ENCODE assay signal across 18 mouse cellular contexts in genomic region chr2:124948263-124948781, GRCm38 (mm10).
A peak's percentile ranks its signal among the peaks of the same experiment; 100 is the strongest.
DNase-seq lines count a peak whose midpoint lies in the region; ATAC-seq and TF ChIP-seq lines count a peak whose summit lies in the region.
"Had no signal": no experiment of that assay in that cellular context is flagged by ENCODE, and none has a peak within 500 bp of the region (broad histone marks: within the 10 kb centered on the region; RNA-seq: fewer than 3 reads in every experiment).

No protein-coding gene starts in this region.

- peak overlapping the region; percentile 46; the same call in 1 of the 2 replicates for H3K27ac ChIP-seq in hindbrain, embryonic 10.5 days
- H3K27ac ChIP-seq in hindbrain, postnatal 0 days, result no peak overlapping the region
- peak overlapping the region; percentile 46; the same call in 1 of the 2 replicates for H3K27ac ChIP-seq in midbrain, embryonic 12.5 days (replicated peaks)
- no peak overlapping the region for H3K27ac ChIP-seq in midbrain, postnatal 0 days (ENCODE audit: low read depth, low read length)
- peak overlapping the region; percentile 26; the same call in 1 of the 2 replicates for H3K27ac ChIP-seq in hindbrain, embryonic 12.5 days
- H3K27ac ChIP-seq: forebrain, embryonic 15.5 days; heart, embryonic 15.5 days; stomach, postnatal 0 days had no signal

- H3K27me3 ChIP-seq in hindbrain, embryonic 10.5 days (ENCODE audit: insufficient read depth, poor library complexity, severe bottlenecking), result 0 out of 2 replicates have a peak, but pooled peaks cover 7% of the 10 kb centered on the region
- no peaks in the 10 kb centered on the region for H3K27me3 ChIP-seq in hindbrain, postnatal 0 days (ENCODE audit: insufficient read depth, low read length)
- peaks cover 36% of the 10 kb centered on the region for H3K27me3 ChIP-seq in midbrain, embryonic 12.5 days
- no peaks in the 10 kb centered on the region for H3K27me3 ChIP-seq in midbrain, postnatal 0 days (ENCODE audit: insufficient read depth, low read length)
- no peaks in the 10 kb centered on the region for H3K27me3 ChIP-seq in hindbrain, embryonic 12.5 days
- H3K27me3 ChIP-seq: forebrain, embryonic 15.5 days; heart, embryonic 15.5 days had no signal

- no peaks in the 10 kb centered on the region for H3K9me3 ChIP-seq in hindbrain, embryonic 10.5 days
- no peaks in the 10 kb centered on the region for H3K9me3 ChIP-seq in hindbrain, postnatal 0 days (ENCODE audit: low read length)
- H3K9me3 ChIP-seq in midbrain, embryonic 12.5 days, result no peaks in the 10 kb centered on the region
- H3K9me3 ChIP-seq in midbrain, postnatal 0 days (ENCODE audit: low read length), result no peaks in the 10 kb centered on the region
- no peaks in the 10 kb centered on the region for H3K9me3 ChIP-seq in hindbrain, embryonic 12.5 days (replicated peaks)
- H3K9me3 ChIP-seq: forebrain, embryonic 15.5 days; heart, embryonic 15.5 days had no signal

- H3K36me3 ChIP-seq in hindbrain, embryonic 10.5 days, result no peaks in the 10 kb centered on the region
- no peaks in the 10 kb centered on the region for H3K36me3 ChIP-seq in hindbrain, postnatal 0 days (ENCODE audit: insufficient read depth, low read length)
- H3K36me3 ChIP-seq in midbrain, embryonic 12.5 days, result no peaks in the 10 kb centered on the region
- H3K36me3 ChIP-seq in midbrain, postnatal 0 days (ENCODE audit: insufficient read depth, low read length), result no peaks in the 10 kb centered on the region
- H3K36me3 ChIP-seq in hindbrain, embryonic 12.5 days, result no peaks in the 10 kb centered on the region
- H3K36me3 ChIP-seq: forebrain, embryonic 15.5 days; heart, embryonic 15.5 days had no signal

- no peak overlapping the region for H3K9ac ChIP-seq in hindbrain, postnatal 0 days (replicated peaks; ENCODE audit: low read length)
- no peak overlapping the region for H3K9ac ChIP-seq in midbrain, embryonic 12.5 days (replicated peaks)
- H3K9ac ChIP-seq in midbrain, postnatal 0 days (replicated peaks; ENCODE audit: low read length, poor library complexity, severe bottlenecking), result no peak overlapping the region
- H3K9ac ChIP-seq in hindbrain, embryonic 12.5 days, result no peak overlapping the region
- H3K9ac ChIP-seq: forebrain, embryonic 15.5 days; heart, embryonic 15.5 days had no signal

- 38% methylated on average over 2 of the region's 2 CpGs for WGBS in hindbrain, embryonic 10.5 days
- 18% methylated on average over 2 of the region's 2 CpGs for WGBS in hindbrain, postnatal 0 days
- 55% methylated on average over 2 of the region's 2 CpGs for WGBS in midbrain, embryonic 12.5 days
- WGBS in midbrain, postnatal 0 days, result 45% methylated on average over 2 of the region's 2 CpGs
- whole genome bisulfite sequencing in hindbrain, embryonic 12.5 days, result 15% methylated on average over 2 of the region's 2 CpGs

- peak; percentile 8 for DNase-seq in hindbrain, embryonic 10.5 days (ENCODE audit: low spot score)
- DNase-seq in hindbrain, postnatal 0 days (ENCODE audit: low spot score), result no peak
- DNase-seq in kidney, postnatal 10 days, result peak; percentile 21
- no peak for DNase-seq in kidney, postnatal 25 days
- no peak for DNase-seq in midbrain, postnatal 0 days (ENCODE audit: low spot score)
- no peak for DNase-seq in thymus, postnatal 36 days
- DNase-seq: adrenal gland, adult 2 months; cerebellum, adult 11 months; cerebellum, adult 9-11 months; heart, postnatal 36 days; layer of hippocampus, postnatal 36 days; right cerebral cortex, postnatal 14 days; thymus, adult 2 months had no signal

- H3K4me1 ChIP-seq in hindbrain, embryonic 10.5 days (replicated peaks), result peaks cover 28% of the 10 kb centered on the region
- H3K4me1 ChIP-seq in hindbrain, postnatal 0 days (ENCODE audit: insufficient read depth, low read length), result no peaks in the 10 kb centered on the region
- peaks cover 9% of the 10 kb centered on the region; the same call in 1 of the 2 replicates for H3K4me1 ChIP-seq in midbrain, embryonic 12.5 days
- no peaks in the 10 kb centered on the region for H3K4me1 ChIP-seq in midbrain, postnatal 0 days (ENCODE audit: insufficient read depth, low read length)
- peaks cover 13% of the 10 kb centered on the region for H3K4me1 ChIP-seq in hindbrain, embryonic 12.5 days
- H3K4me1 ChIP-seq: forebrain, embryonic 15.5 days; heart, embryonic 15.5 days had no signal

- H3K4me3 ChIP-seq in hindbrain, embryonic 10.5 days, result no peak overlapping the region
- H3K4me3 ChIP-seq in hindbrain, postnatal 0 days (ENCODE audit: low read length), result no peak overlapping the region
- H3K4me3 ChIP-seq in midbrain, embryonic 12.5 days, result no peak overlapping the region
- no peak overlapping the region for H3K4me3 ChIP-seq in midbrain, postnatal 0 days (ENCODE audit: low read depth, low read length)
- no peak overlapping the region for H3K4me3 ChIP-seq in hindbrain, embryonic 12.5 days
- H3K4me3 ChIP-seq: forebrain, embryonic 15.5 days; heart, embryonic 15.5 days had no signal

- no peak for TF ChIP-seq CTCF in hindbrain, postnatal 0 days (IDR thresholded peaks at IDR 0.05; ENCODE audit: low read depth)
- no peak for TF ChIP-seq CTCF in midbrain, postnatal 0 days (IDR thresholded peaks at IDR 0.05)

- H3K4me2 ChIP-seq in hindbrain, postnatal 0 days (ENCODE audit: low read depth, low read length), result no peak overlapping the region
- H3K4me2 ChIP-seq in midbrain, embryonic 12.5 days (replicated peaks), result no peak overlapping the region
- no peak overlapping the region for H3K4me2 ChIP-seq in midbrain, postnatal 0 days (ENCODE audit: low read depth, low read length, poor library complexity, severe bottlenecking)
- H3K4me2 ChIP-seq in hindbrain, embryonic 12.5 days (replicated peaks), result no peak overlapping the region
- H3K4me2 ChIP-seq: forebrain, embryonic 15.5 days; heart, embryonic 15.5 days had no signal

- no peak for ATAC-seq in hindbrain, postnatal 0 days
- ATAC-seq in midbrain, embryonic 12.5 days (ENCODE audit: low FRiP score, low read depth), result no peak
- no peak for ATAC-seq in midbrain, postnatal 0 days (ENCODE audit: low FRiP score)
- ATAC-seq in hindbrain, embryonic 12.5 days (ENCODE audit: low FRiP score), result peak; percentile 27; the same call in 1 of the 2 replicates
- ATAC-seq: forebrain, embryonic 15.5 days had no signal

Comparison
In these comparisons a context has a peak if more than half of its experiments do, and no peak if none do; other contexts are left out.
1. DNase-seq: peak in hindbrain, embryonic 10.5 days (single experiment) and kidney, postnatal 10 days (single experiment); none in hindbrain, postnatal 0 days (single experiment), kidney, postnatal 25 days (0 of 2), midbrain, postnatal 0 days (single experiment) and thymus, postnatal 36 days (0 of 2).
2. H3K27ac ChIP-seq: peak in hindbrain, embryonic 10.5 days (single experiment), midbrain, embryonic 12.5 days (single experiment) and hindbrain, embryonic 12.5 days (single experiment); none in hindbrain, postnatal 0 days (single experiment) and midbrain, postnatal 0 days (single experiment).